Comparison of ENCODE assay signal across 13 mouse cellular contexts in the genomic region with DNA sequence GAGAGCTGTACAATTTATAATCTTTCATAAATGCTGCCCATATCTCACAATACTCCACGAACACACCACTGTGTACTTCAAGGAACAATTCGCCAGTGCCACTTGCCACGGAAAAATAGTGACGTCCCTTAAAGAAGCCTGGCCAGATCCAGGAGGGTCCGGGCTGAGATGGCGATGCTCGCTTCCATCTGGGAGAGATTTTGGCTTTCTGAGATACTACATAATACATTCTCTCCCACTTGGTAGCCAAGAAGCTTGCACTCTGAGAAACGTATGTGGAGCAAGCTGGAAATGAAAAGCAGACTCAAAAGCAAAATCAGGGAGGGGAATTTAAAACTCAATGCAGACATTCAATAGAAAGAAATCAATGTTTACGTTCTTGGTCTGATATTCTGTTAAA.
A peak's percentile ranks its signal among the peaks of the same experiment; 100 is the strongest.
DNase-seq lines count a peak whose midpoint lies in the region; ATAC-seq and TF ChIP-seq lines count a peak whose summit lies in the region.
"Had no signal": no experiment of that assay in that cellular context is flagged by ENCODE, and none has a peak within 500 bp of the region (broad histone marks: within the 10 kb centered on the region; RNA-seq: fewer than 3 reads in every experiment).

No protein-coding gene starts in this region.

- no peak for DNase-seq in heart, embryonic 10.5 days (ENCODE audit: low spot score)
- no peak for DNase-seq in lung, embryonic 14.5 days
- DNase-seq in lung, adult 2 months, result no peak
- DNase-seq in cerebellum, adult 9-11 months, result no peak
- DNase-seq: cerebellum, postnatal 14 days; right cerebral cortex, postnatal 25 days had no signal

- no peak for TF ChIP-seq POLR2A in lung, adult 2 months (IDR thresholded peaks at IDR 0.05; ENCODE audit: borderline replicate concordance, extremely low read depth, low read depth, low read length)

- H3K4me1 ChIP-seq in heart, embryonic 13.5 days, result peaks cover 70% of the 10 kb centered on the region
- H3K4me1 ChIP-seq in heart, embryonic 10.5 days, result peaks cover 33% of the 10 kb centered on the region
- peaks cover 16% of the 10 kb centered on the region for H3K4me1 ChIP-seq in lung, embryonic 14.5 days (ENCODE audit: insufficient read depth)
- H3K4me1 ChIP-seq in lung, adult 2 months (ENCODE audit: control insufficient read depth, insufficient read depth, low read length), result peaks cover 37% of the 10 kb centered on the region
- H3K4me1 ChIP-seq in intestine, embryonic 15.5 days (replicated peaks), result peaks cover 11% of the 10 kb centered on the region; the same call in 1 of the 2 replicates
- H3K4me1 ChIP-seq in stomach, embryonic 15.5 days, result peaks cover 23% of the 10 kb centered on the region

- peak overlapping the region; percentile 49; the same call in 1 of the 2 replicates for H3K27ac ChIP-seq in heart, embryonic 13.5 days (replicated peaks)
- H3K27ac ChIP-seq in heart, embryonic 10.5 days, result no peak overlapping the region
- peak overlapping the region; percentile 65 for H3K27ac ChIP-seq in lung, embryonic 14.5 days (ENCODE audit: low read depth)
- peak overlapping the region; percentile 44 for H3K27ac ChIP-seq in intestine, embryonic 15.5 days
- H3K27ac ChIP-seq in stomach, embryonic 15.5 days, result peak overlapping the region; percentile 54; the same call in 1 of the 2 replicates
- H3K27ac ChIP-seq: hindbrain, embryonic 13.5 days; limb, embryonic 13.5 days had no signal

- no peak for TF ChIP-seq CTCF in lung, embryonic 14.5 days (IDR thresholded peaks at IDR 0.05; ENCODE audit: low read depth)
- TF ChIP-seq CTCF in lung, adult 2 months (IDR thresholded peaks at IDR 0.05; ENCODE audit: insufficient read depth, low read length), result no peak

- no peak overlapping the region for H3K4me3 ChIP-seq in heart, embryonic 13.5 days
- no peak overlapping the region for H3K4me3 ChIP-seq in heart, embryonic 10.5 days
- no peak overlapping the region for H3K4me3 ChIP-seq in lung, embryonic 14.5 days (ENCODE audit: low read depth, low read length)
- no peak overlapping the region for H3K4me3 ChIP-seq in lung, adult 2 months (replicated peaks; ENCODE audit: extremely low read depth, low read depth, low read length)
- H3K4me3 ChIP-seq in intestine, embryonic 15.5 days (replicated peaks), result no peak overlapping the region
- H3K4me3 ChIP-seq in stomach, embryonic 15.5 days (replicated peaks), result no peak overlapping the region
- H3K4me3 ChIP-seq: hindbrain, embryonic 13.5 days; limb, embryonic 13.5 days had no signal

- WGBS in heart, embryonic 13.5 days, result 68% methylated on average over 9 of the region's 9 CpGs
- WGBS in heart, embryonic 10.5 days, result 78% methylated on average over 9 of the region's 9 CpGs
- 59% methylated on average over 9 of the region's 9 CpGs for WGBS in lung, embryonic 14.5 days
- 42% methylated on average over 9 of the region's 9 CpGs for WGBS in lung, adult 2 months
- 57% methylated on average over 9 of the region's 9 CpGs for WGBS in intestine, embryonic 15.5 days
- WGBS in stomach, embryonic 15.5 days, result 62% methylated on average over 9 of the region's 9 CpGs

- H3K36me3 ChIP-seq in heart, embryonic 13.5 days, result peaks cover 5% of the 10 kb centered on the region; the same call in 1 of the 2 replicates
- H3K36me3 ChIP-seq in heart, embryonic 10.5 days, result no peaks in the 10 kb centered on the region
- peaks cover 17% of the 10 kb centered on the region for H3K36me3 ChIP-seq in lung, embryonic 14.5 days (ENCODE audit: insufficient read depth)
- no peaks in the 10 kb centered on the region for H3K36me3 ChIP-seq in intestine, embryonic 15.5 days
- H3K36me3 ChIP-seq in stomach, embryonic 15.5 days, result no peaks in the 10 kb centered on the region
- H3K36me3 ChIP-seq: hindbrain, embryonic 13.5 days had no signal

- H3K9ac ChIP-seq in heart, embryonic 13.5 days, result no peak overlapping the region
- H3K9ac ChIP-seq in lung, embryonic 14.5 days, result no peak overlapping the region
- no peak overlapping the region for H3K9ac ChIP-seq in intestine, embryonic 15.5 days
- H3K9ac ChIP-seq in stomach, embryonic 15.5 days, result no peak overlapping the region
- H3K9ac ChIP-seq: hindbrain, embryonic 13.5 days; limb, embryonic 13.5 days had no signal

- H3K27me3 ChIP-seq in heart, embryonic 13.5 days (replicated peaks), result no peaks in the 10 kb centered on the region
- no peaks in the 10 kb centered on the region for H3K27me3 ChIP-seq in heart, embryonic 10.5 days (ENCODE audit: insufficient read depth, poor library complexity, severe bottlenecking)
- H3K27me3 ChIP-seq in lung, embryonic 14.5 days (ENCODE audit: insufficient read depth, low read length), result no peaks in the 10 kb centered on the region
- no peaks in the 10 kb centered on the region for H3K27me3 ChIP-seq in intestine, embryonic 15.5 days (replicated peaks)
- H3K27me3 ChIP-seq in stomach, embryonic 15.5 days (replicated peaks), result no peaks in the 10 kb centered on the region
- H3K27me3 ChIP-seq: CH12.LX; hindbrain, embryonic 13.5 days; limb, embryonic 13.5 days; Patski had no signal

- H3K4me2 ChIP-seq in heart, embryonic 13.5 days, result no peak overlapping the region
- no peak overlapping the region for H3K4me2 ChIP-seq in lung, embryonic 14.5 days
- no peak overlapping the region for H3K4me2 ChIP-seq in intestine, embryonic 15.5 days (replicated peaks)
- H3K4me2 ChIP-seq in stomach, embryonic 15.5 days, result no peak overlapping the region; the same call in 1 of the 2 replicates
- H3K4me2 ChIP-seq: hindbrain, embryonic 13.5 days; limb, embryonic 13.5 days had no signal

- H3K9me3 ChIP-seq in heart, embryonic 13.5 days, result no peaks in the 10 kb centered on the region
- H3K9me3 ChIP-seq in heart, embryonic 10.5 days, result no peaks in the 10 kb centered on the region
- H3K9me3 ChIP-seq in lung, embryonic 14.5 days (ENCODE audit: low read depth, low read length), result no peaks in the 10 kb centered on the region
- no peaks in the 10 kb centered on the region for H3K9me3 ChIP-seq in intestine, embryonic 15.5 days
- no peaks in the 10 kb centered on the region for H3K9me3 ChIP-seq in stomach, embryonic 15.5 days
- H3K9me3 ChIP-seq: hindbrain, embryonic 13.5 days; limb, embryonic 13.5 days had no signal

- no peak for ATAC-seq in heart, embryonic 13.5 days (ENCODE audit: extremely low read depth, insufficient number of reproducible peaks, low FRiP score, low TSS enrichment)
- no peak for ATAC-seq in lung, embryonic 14.5 days (ENCODE audit: insufficient read depth)
- ATAC-seq in intestine, embryonic 15.5 days, result no peak
- no peak for ATAC-seq in stomach, embryonic 15.5 days (ENCODE audit: insufficient read depth, low FRiP score, low read depth)
- ATAC-seq: Patski had no signal
